In the genomic region with DNA sequence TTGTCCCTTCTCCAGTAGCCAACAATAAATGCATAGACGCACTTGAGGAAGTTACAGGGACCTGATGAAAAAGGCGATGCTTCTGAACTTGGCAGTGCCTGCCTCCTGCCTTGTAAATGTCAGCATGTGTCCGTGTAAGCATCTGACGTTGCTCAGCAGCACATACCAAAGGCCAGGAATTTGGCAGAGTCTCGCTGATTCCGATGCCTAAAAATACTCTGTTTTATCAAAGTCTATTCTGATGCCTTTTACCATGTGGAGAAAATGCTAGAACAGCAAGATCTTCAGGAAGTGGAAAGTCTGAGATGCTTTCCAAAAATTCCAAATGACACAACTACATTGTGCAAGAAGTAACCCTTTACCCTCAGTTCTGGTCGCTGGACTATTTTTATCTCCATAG, we compare ENCODE assay signal across 9 mouse cellular contexts.
DNase-seq lines count a peak whose midpoint lies in the region; ATAC-seq lines count a peak whose summit lies in the region.
"Had no signal": no experiment of that assay in that cellular context is flagged by ENCODE, and none has a peak within 500 bp of the region (broad histone marks: within the 10 kb centered on the region; RNA-seq: fewer than 3 reads in every experiment).

No protein-coding gene starts in this region.

- no peak overlapping the region for H3K4me2 ChIP-seq in embryonic facial prominence, embryonic 14.5 days (ENCODE audit: low read depth, low read length)
- H3K4me2 ChIP-seq in heart, embryonic 11.5 days, result no peak overlapping the region

- H3K4me1 ChIP-seq in embryonic facial prominence, embryonic 14.5 days (ENCODE audit: control insufficient read depth, insufficient read depth, low read length), result 0 out of 2 replicates have a peak, but pooled peaks cover 3% of the 10 kb centered on the region
- H3K4me1 ChIP-seq in embryonic facial prominence, embryonic 10.5 days, result no peaks in the 10 kb centered on the region
- H3K4me1 ChIP-seq in heart, embryonic 11.5 days (ENCODE audit: control insufficient read depth, insufficient read depth, low read length), result peaks cover 24% of the 10 kb centered on the region

- H3K4me3 ChIP-seq in embryonic facial prominence, embryonic 14.5 days (ENCODE audit: low read depth, low read length), result no peak overlapping the region
- no peak overlapping the region for H3K4me3 ChIP-seq in embryonic facial prominence, embryonic 10.5 days
- no peak overlapping the region for H3K4me3 ChIP-seq in heart, embryonic 11.5 days (ENCODE audit: low read depth, low read length)

- no peak for ATAC-seq in embryonic facial prominence, embryonic 14.5 days (ENCODE audit: low read depth)
- ATAC-seq in heart, embryonic 11.5 days (replicated peaks; ENCODE audit: insufficient number of reproducible peaks, low FRiP score, low TSS enrichment), result peak; percentile 65

- H3K9ac ChIP-seq in embryonic facial prominence, embryonic 14.5 days (ENCODE audit: low read depth, low read length), result no peak overlapping the region
- no peak overlapping the region for H3K9ac ChIP-seq in heart, embryonic 11.5 days (ENCODE audit: low read depth, low read length)

- H3K27me3 ChIP-seq in embryonic facial prominence, embryonic 14.5 days (replicated peaks; ENCODE audit: control insufficient read depth, insufficient read depth, low read length), result no peaks in the 10 kb centered on the region
- no peaks in the 10 kb centered on the region for H3K27me3 ChIP-seq in embryonic facial prominence, embryonic 10.5 days (replicated peaks; ENCODE audit: low read depth, poor library complexity, severe bottlenecking)
- H3K27me3 ChIP-seq in heart, embryonic 11.5 days (ENCODE audit: control insufficient read depth, insufficient read depth, low read length), result no peaks in the 10 kb centered on the region

- DNase-seq in embryonic facial prominence, embryonic 14.5 days (ENCODE audit: low spot score), result peak; percentile 80
- DNase-seq in embryonic facial prominence, embryonic 10.5 days (ENCODE audit: low spot score), result no peak
- DNase-seq in right cerebral cortex, postnatal 10 days (ENCODE audit: low spot score in 2 of 2), result peak; percentile 33 to 66
- no peak for DNase-seq in right cerebral cortex, adult 18-20 months
- peak; percentile 38 to 43 for DNase-seq in layer of hippocampus, adult 8-10 months (ENCODE audit: low spot score in 2 of 2)
- DNase-seq in telencephalon, adult 2 months (ENCODE audit: low read depth, low spot score), result peak; percentile 50
- no peak for DNase-seq in T-cell, adult 2 months (ENCODE audit: low spot score)

- no peaks in the 10 kb centered on the region for H3K9me3 ChIP-seq in embryonic facial prominence, embryonic 14.5 days (ENCODE audit: control insufficient read depth, low read length)
- H3K9me3 ChIP-seq in embryonic facial prominence, embryonic 10.5 days, result no peaks in the 10 kb centered on the region
- H3K9me3 ChIP-seq in heart, embryonic 11.5 days (replicated peaks; ENCODE audit: control insufficient read depth, low read length), result no peaks in the 10 kb centered on the region

- no peak overlapping the region for H3K27ac ChIP-seq in embryonic facial prominence, embryonic 14.5 days (replicated peaks; ENCODE audit: low read depth, low read length)
- H3K27ac ChIP-seq in embryonic facial prominence, embryonic 10.5 days (replicated peaks), result no peak overlapping the region
- H3K27ac ChIP-seq in heart, embryonic 11.5 days (ENCODE audit: low read depth, low read length), result peak overlapping the region; percentile 94
- H3K27ac ChIP-seq: macrophage had no signal

- WGBS in embryonic facial prominence, embryonic 14.5 days, result 39% methylated on average over 7 of the region's 7 CpGs
- 81% methylated on average over 7 of the region's 7 CpGs for WGBS in embryonic facial prominence, embryonic 10.5 days
- 21% methylated on average over 7 of the region's 7 CpGs for WGBS in heart, embryonic 11.5 days (ENCODE audit: insufficient replicate concordance)

- H3K36me3 ChIP-seq in embryonic facial prominence, embryonic 14.5 days (ENCODE audit: control insufficient read depth, insufficient read depth, low read length), result no peaks in the 10 kb centered on the region
- no peaks in the 10 kb centered on the region for H3K36me3 ChIP-seq in embryonic facial prominence, embryonic 10.5 days (replicated peaks)
- no peaks in the 10 kb centered on the region for H3K36me3 ChIP-seq in heart, embryonic 11.5 days (ENCODE audit: control insufficient read depth, insufficient read depth, low read length)

Comparison
In these comparisons a context has a peak if more than half of its experiments do, and no peak if none do; other contexts are left out.
1. DNase-seq: peak in embryonic facial prominence, embryonic 14.5 days (single experiment), right cerebral cortex, postnatal 10 days (2 of 2), layer of hippocampus, adult 8-10 months (2 of 2) and telencephalon, adult 2 months (single experiment); none in embryonic facial prominence, embryonic 10.5 days (single experiment), right cerebral cortex, adult 18-20 months (single experiment) and T-cell, adult 2 months (single experiment).